Mouse (Mus musculus) large intestine, adult 2 months (tissue): ENCODE results near the gene Fam171a1. TPM values are rescaled to one million over a fixed set of nuclear protein-coding genes. Genes with fewer than 3 reads are reported as not detected.
A peak's percentile ranks its signal among the peaks of the same experiment; 100 is the strongest.
"Not testable (repeated sequence)": the region's sequence is repeated elsewhere in the genome, so short reads cannot be mapped to it uniquely, and the experiment has no call there.

Experiments used
- DNase-seq: peaks from one replicate; pipeline ENCODE4 v3.0.0-alpha.2; 2012; ENCODE audit warnings: low read depth, low spot score
- WGBS: fragments of 180-500 bp; shearing (Covaris S2); methylation state at CpG from one replicate; pipeline ENCODE4 v1.1.7; 2018; 5-methylcytosine and 5-hydroxymethylcytosine counted together
- polyA plus RNA-seq: library from polyadenylated mRNA; depleted of rRNA; stranded (reverse); fragments of >200 nt; gene quantifications from 2 replicates; pipeline ENCODE4 v1.2.3, GENCODE M21; 2012

Gene Fam171a1
- polyA plus RNA-seq, 1 experiment, result 7.1 TPM

- no peak for DNase-seq
- 90% methylated on average over 8 of the region's 8 CpGs for WGBS
These were observed 51.1 kb downstream of the Fam171a1 start for GRCm38 (mm10) chr2:3165037-3165600.

GRCm38 (mm10) chr2:3165890-3166605 lies 52.0 kb downstream of the Fam171a1 start:
- 66% methylated on average over 7 of the region's 7 CpGs for WGBS
- no peak for DNase-seq

- no peak for DNase-seq
- WGBS, result 91% methylated on average over 14 of the region's 14 CpGs
These were observed 54.8 kb downstream of the Fam171a1 start for GRCm38 (mm10) chr2:3168719-3169402.

- no peak for DNase-seq
- WGBS, result 55% methylated on average over 3 of the region's 3 CpGs
These were observed 55.4 kb downstream of the Fam171a1 start for GRCm38 (mm10) chr2:3169403-3169747.

- DNase-seq, result no peak
- WGBS, result 44% methylated on average over 3 of the region's 3 CpGs
These were observed 57.8 kb downstream of the Fam171a1 start for GRCm38 (mm10) chr2:3171774-3172173.

- 74% methylated on average over 3 of the region's 3 CpGs for WGBS
- no peak for DNase-seq
These were observed 58.6 kb downstream of the Fam171a1 start for GRCm38 (mm10) chr2:3172656-3173055.

- no peak for DNase-seq
- WGBS, result 65% methylated on average over 5 of the region's 5 CpGs
These were observed 60.9 kb downstream of the Fam171a1 start for GRCm38 (mm10) chr2:3174890-3175289.

- DNase-seq, result not testable (repeated sequence)
- 93% methylated on average over 4 of the region's 4 CpGs for WGBS
These were observed 62.0 kb downstream of the Fam171a1 start for GRCm38 (mm10) chr2:3175988-3176387.

- 96% methylated on average over 3 of the region's 3 CpGs for WGBS
- DNase-seq, result no peak
These were observed 62.7 kb downstream of the Fam171a1 start for GRCm38 (mm10) chr2:3176751-3177150.

GRCm38 (mm10) chr2:3180550-3180949 lies 66.5 kb downstream of the Fam171a1 start:
- WGBS, result 63% methylated on average over 4 of the region's 4 CpGs
- no peak for DNase-seq

- DNase-seq, result no peak
- WGBS, result 81% methylated on average over 5 of the region's 5 CpGs
These were observed 69.6 kb downstream of the Fam171a1 start for GRCm38 (mm10) chr2:3183656-3184055.

GRCm38 (mm10) chr2:3185335-3185734 lies 71.3 kb downstream of the Fam171a1 start:
- 81% methylated on average over 5 of the region's 5 CpGs for WGBS
- peak; percentile 7 for DNase-seq

- DNase-seq, result no peak
- WGBS, result 81% methylated on average over 10 of the region's 10 CpGs
These were observed 74.9 kb downstream of the Fam171a1 start for GRCm38 (mm10) chr2:3188745-3189475.

- WGBS, result 79% methylated on average over 6 of the region's 6 CpGs
These were observed 77.1 kb downstream of the Fam171a1 start for GRCm38 (mm10) chr2:3191149-3191548.

GRCm38 (mm10) chr2:3195511-3195910 lies 81.5 kb downstream of the Fam171a1 start:
- DNase-seq, result no peak
- WGBS, result 77% methylated on average over 5 of the region's 5 CpGs

More at GRCm38 (mm10) chr2:3191149-3191548, 77.1 kb downstream of the Fam171a1 start:
- DNase-seq, result no peak

- WGBS, result 92% methylated on average over 4 of the region's 4 CpGs
- no peak for DNase-seq
These were observed 86.4 kb downstream of the Fam171a1 start for GRCm38 (mm10) chr2:3200422-3200821.

GRCm38 (mm10) chr2:3206975-3207642 lies 93.1 kb downstream of the Fam171a1 start:
- DNase-seq, result no peak
- WGBS, result 85% methylated on average over 9 of the region's 9 CpGs

GRCm38 (mm10) chr2:3215480-3215879 lies 101.5 kb downstream of the Fam171a1 start:
- WGBS, result 80% methylated on average over 3 of the region's 3 CpGs
- no peak for DNase-seq

GRCm38 (mm10) chr2:3216617-3217016 lies 102.6 kb downstream of the Fam171a1 start:
- WGBS, result 73% methylated on average over 10 of the region's 10 CpGs
- DNase-seq, result no peak

- DNase-seq, result not testable (repeated sequence)
- WGBS, result 98% methylated on average over 3 of the region's 3 CpGs
These were observed 103.6 kb downstream of the Fam171a1 start for GRCm38 (mm10) chr2:3217577-3217976.
